Mouse (Mus musculus): ENCODE results near the gene Mrps5. TPM values are rescaled to one million over a fixed set of nuclear protein-coding genes. Genes with fewer than 3 reads are reported as not detected.

Mrps5 gene
- total and polyA plus RNA-seq, 2 experiments from 2014 or later, result 69.7 to 129 TPM

GRCm38 (mm10) chr2:127549711-127550110, 37.3 kb upstream of the Mrps5 start:
- TF ChIP-seq CTCF (IDR thresholded peaks at IDR 0.05; ENCODE audit: low read depth), result no peak
- Histone ChIP-seq H3K36me3 (ENCODE audit: insufficient read depth, low read length) (no peaks in the 10 kb centered on the region), H3K4me1 (ENCODE audit: insufficient read depth, low read length) (no peaks in the 10 kb centered on the region), H3K27me3 (ENCODE audit: insufficient read depth, low read length) (no peaks in the 10 kb centered on the region), H3K4me2 (ENCODE audit: low read depth, low read length) (no peak overlapping the region), H3K4me3 (ENCODE audit: low read length) (no peak overlapping the region), H3K9ac (replicated peaks; ENCODE audit: low read length) (no peak overlapping the region), H3K9me3 (ENCODE audit: low read length) (no peaks in the 10 kb centered on the region), H3K27ac (no peak overlapping the region)
- DNase-seq (ENCODE audit: low spot score) (no peak), ATAC-seq (no peak)

DNA sequence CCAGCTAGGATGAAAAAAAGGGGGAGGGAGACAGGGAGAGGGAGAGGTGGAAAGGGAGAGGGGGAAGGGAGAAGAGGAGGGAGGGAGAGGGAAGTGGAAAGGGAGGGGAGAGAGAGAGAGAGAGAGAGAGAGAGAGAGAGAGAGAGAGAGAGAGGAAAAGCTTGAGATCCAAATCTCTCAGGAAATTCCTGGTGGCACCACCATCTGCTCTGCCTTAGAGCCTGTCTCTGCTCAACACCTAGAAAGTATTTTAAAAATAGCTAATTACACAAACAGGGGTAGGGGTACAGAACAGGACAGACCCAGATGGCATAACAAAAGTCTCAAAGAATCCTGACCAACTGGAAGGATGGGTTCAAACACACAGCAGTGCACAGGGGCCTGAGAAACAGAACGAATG, 36.6 kb upstream of the Mrps5 start:
- Histone ChIP-seq H3K4me1 (ENCODE audit: insufficient read depth, low read length) (no peaks in the 10 kb centered on the region), H3K9ac (replicated peaks; ENCODE audit: low read length) (no peak overlapping the region), H3K9me3 (ENCODE audit: low read length) (no peaks in the 10 kb centered on the region), H3K27me3 (ENCODE audit: insufficient read depth, low read length) (no peaks in the 10 kb centered on the region), H3K27ac (no peak overlapping the region), H3K4me3 (ENCODE audit: low read length) (no peak overlapping the region), H3K36me3 (ENCODE audit: insufficient read depth, low read length) (no peaks in the 10 kb centered on the region), H3K4me2 (ENCODE audit: low read depth, low read length) (no peak overlapping the region)
- TF ChIP-seq CTCF (IDR thresholded peaks at IDR 0.05; ENCODE audit: low read depth), result no peak
- no peak for ATAC-seq
- 88% methylated on average over 1 of the region's 1 CpGs for WGBS
- no peak for DNase-seq (ENCODE audit: low spot score)

DNA sequence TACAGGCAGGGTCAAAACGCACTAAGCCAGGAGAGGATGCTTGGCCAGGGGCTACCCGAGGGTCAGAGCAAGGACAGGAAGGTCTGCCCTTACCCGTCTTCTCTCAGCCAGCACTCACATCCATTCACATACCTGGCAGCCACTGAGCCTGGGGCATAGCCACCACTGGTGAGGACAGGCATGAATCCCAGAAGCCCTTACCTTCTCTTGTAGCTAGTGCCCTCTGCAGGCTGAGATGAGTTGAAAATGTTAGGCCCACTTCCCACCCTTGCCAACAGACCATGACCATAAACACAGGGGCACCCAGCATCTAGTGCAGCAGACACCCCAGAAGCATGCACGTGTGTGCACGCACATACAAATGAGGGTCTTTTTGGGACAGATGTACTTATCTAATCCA, 35.9 kb upstream of the Mrps5 start:
- H3K27me3 ChIP-seq (ENCODE audit: insufficient read depth, low read length), result no peaks in the 10 kb centered on the region
- DNase-seq (ENCODE audit: low spot score) (peak; percentile 72), ATAC-seq (peak; percentile 62)
- no peak overlapping the region for H3K4me3 ChIP-seq (ENCODE audit: low read length)
- H3K27ac ChIP-seq, result no peak overlapping the region
- no peaks in the 10 kb centered on the region for H3K4me1 ChIP-seq (ENCODE audit: insufficient read depth, low read length)
- peak; percentile 71 for TF ChIP-seq CTCF (IDR thresholded peaks at IDR 0.05; ENCODE audit: low read depth)
- 46% methylated on average over 5 of the region's 5 CpGs for WGBS
- no peaks in the 10 kb centered on the region for H3K9me3 ChIP-seq (ENCODE audit: low read length)
- H3K4me2 ChIP-seq (ENCODE audit: low read depth, low read length), result no peak overlapping the region
- H3K9ac ChIP-seq (replicated peaks; ENCODE audit: low read length), result no peak overlapping the region
- H3K36me3 ChIP-seq (ENCODE audit: insufficient read depth, low read length), result no peaks in the 10 kb centered on the region

DNA sequence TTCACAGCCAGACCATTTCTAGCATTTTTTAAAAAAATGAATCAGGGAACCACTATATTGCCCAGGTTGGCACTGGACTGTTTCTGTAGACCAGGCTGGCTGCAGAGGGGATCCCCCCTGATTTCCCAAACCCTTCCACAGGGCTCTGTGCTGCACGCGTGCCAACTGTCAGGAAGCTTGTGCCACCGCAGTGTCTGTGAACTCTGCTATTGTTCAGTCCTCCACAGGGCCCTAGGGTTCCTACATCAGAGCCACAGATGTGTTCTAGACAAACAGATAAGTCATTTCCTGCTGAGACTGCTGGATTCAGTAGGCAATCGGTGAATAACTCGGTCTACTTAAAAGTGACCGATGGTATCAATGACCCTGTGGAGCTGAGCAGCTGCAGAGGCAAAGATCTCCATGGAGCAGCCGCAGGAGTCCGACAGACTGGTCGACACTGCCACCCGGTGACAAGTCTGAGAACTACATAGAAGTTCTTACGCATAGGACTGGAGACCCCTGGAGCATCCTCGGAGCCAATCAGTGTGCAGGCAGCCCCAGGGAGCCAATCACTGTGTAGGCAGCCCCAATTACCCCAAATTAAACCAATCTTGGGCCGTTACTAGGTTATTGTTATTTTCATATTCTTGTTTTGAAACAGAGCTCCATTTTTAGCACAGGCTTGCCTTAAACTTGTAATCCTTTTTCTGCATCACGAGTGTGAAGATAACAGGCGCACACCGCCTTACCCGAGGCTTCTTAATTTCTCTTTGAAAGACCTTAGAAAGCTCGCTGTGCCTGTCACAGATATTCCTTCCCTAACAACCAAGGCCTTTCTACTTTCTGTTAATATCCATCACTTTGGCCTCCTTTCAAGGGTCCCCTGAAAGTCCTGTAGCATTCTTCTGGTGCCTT, 27.7 kb upstream of the Mrps5 start:
- Histone ChIP-seq H3K9ac (replicated peaks; ENCODE audit: low read length) (no peak overlapping the region), H3K27ac (no peak overlapping the region), H3K9me3 (ENCODE audit: low read length) (no peaks in the 10 kb centered on the region), H3K4me1 (ENCODE audit: insufficient read depth, low read length) (peaks cover 5% of the 10 kb centered on the region), H3K4me2 (ENCODE audit: low read depth, low read length) (peak overlapping the region; percentile 50), H3K27me3 (ENCODE audit: insufficient read depth, low read length) (peaks cover 6% of the 10 kb centered on the region; the same call in 1 of the 2 replicates), H3K36me3 (ENCODE audit: insufficient read depth, low read length) (no peaks in the 10 kb centered on the region), H3K4me3 (ENCODE audit: low read length) (peak overlapping the region; percentile 27)
- DNase-seq (ENCODE audit: low spot score), result peak; percentile 96
- 6% methylated on average over 18 of the region's 18 CpGs for WGBS
- TF ChIP-seq CTCF (IDR thresholded peaks at IDR 0.05; ENCODE audit: low read depth), result peak; percentile 94
- ATAC-seq, result peak; percentile 99

GRCm38 (mm10) chr2:127573322-127573721, 13.7 kb upstream of the Mrps5 start:
- Histone ChIP-seq H3K27me3 (ENCODE audit: insufficient read depth, low read length) (no peaks in the 10 kb centered on the region), H3K4me2 (ENCODE audit: low read depth, low read length) (no peak overlapping the region), H3K4me3 (ENCODE audit: low read length) (no peak overlapping the region), H3K9ac (replicated peaks; ENCODE audit: low read length) (no peak overlapping the region), H3K36me3 (ENCODE audit: insufficient read depth, low read length) (peaks cover 15% of the 10 kb centered on the region), H3K9me3 (ENCODE audit: low read length) (peaks cover 5% of the 10 kb centered on the region; the same call in 1 of the 2 replicates), H3K4me1 (ENCODE audit: insufficient read depth, low read length) (no peaks in the 10 kb centered on the region), H3K27ac (no peak overlapping the region)
- TF ChIP-seq CTCF (IDR thresholded peaks at IDR 0.05; ENCODE audit: low read depth), result no peak
- no peak for ATAC-seq
- 73% methylated on average over 1 of the region's 1 CpGs for WGBS
- no peak for DNase-seq (ENCODE audit: low spot score)

DNA sequence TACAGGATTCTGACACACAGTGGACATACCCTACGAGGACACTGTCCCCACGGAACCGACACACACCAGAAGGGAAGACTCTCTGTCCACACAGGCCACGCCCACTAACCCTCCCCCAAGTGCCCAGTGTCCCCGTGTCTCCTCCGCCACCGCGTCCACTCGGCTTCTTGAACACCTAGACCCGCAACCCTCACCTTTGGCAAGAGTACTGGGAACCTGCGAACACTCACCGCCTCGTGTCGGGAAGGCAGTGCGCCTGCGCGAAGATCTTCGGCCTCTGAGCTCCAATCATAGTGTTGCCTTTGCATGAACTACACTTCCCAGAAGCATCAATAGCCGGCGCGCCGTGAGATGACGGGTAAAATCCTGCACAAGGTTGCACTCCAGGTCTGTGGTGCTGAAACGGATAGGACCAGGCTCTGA, 2.6 kb upstream of the Mrps5 start:
- Histone ChIP-seq H3K4me3 (ENCODE audit: low read length) (peak overlapping the region; percentile 60), H3K27ac (peak overlapping the region; percentile 51; the same call in 1 of the 2 replicates), H3K27me3 (ENCODE audit: insufficient read depth, low read length) (no peaks in the 10 kb centered on the region), H3K9me3 (ENCODE audit: low read length) (no peaks in the 10 kb centered on the region), H3K36me3 (ENCODE audit: insufficient read depth, low read length) (no peaks in the 10 kb centered on the region), H3K4me1 (ENCODE audit: insufficient read depth, low read length) (0 out of 2 replicates have a peak, but pooled peaks cover 11% of the 10 kb centered on the region), H3K4me2 (ENCODE audit: low read depth, low read length) (peak overlapping the region; percentile 86), H3K9ac (replicated peaks; ENCODE audit: low read length) (peak overlapping the region; percentile 68)
- under 1% methylated on average over 24 of the region's 24 CpGs for WGBS
- DNase-seq (ENCODE audit: low spot score), result peak; percentile 97
- 0 out of 2 replicates have a peak, but pooled peaks have one; percentile 13 for TF ChIP-seq CTCF (IDR thresholded peaks at IDR 0.05; ENCODE audit: low read depth)
- ATAC-seq, result peak; percentile 90

DNA sequence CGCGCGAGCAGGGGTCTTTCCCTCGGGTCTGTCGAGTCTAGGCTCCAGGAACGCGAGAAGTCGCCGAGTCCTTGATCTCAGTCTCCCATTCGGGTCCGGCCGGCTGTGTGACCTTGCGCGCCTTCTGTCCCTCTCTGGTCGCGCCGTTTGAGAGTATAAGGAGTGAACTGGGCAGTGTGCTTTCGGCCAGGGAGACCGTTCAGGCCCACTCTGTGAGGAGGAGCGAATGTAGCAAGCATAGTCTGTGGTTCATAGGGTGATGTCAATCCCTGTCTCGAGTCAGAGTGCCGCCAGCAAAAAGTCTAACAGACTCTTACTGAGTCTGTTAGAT, 457 bp downstream of the Mrps5 start:
- DNase-seq (ENCODE audit: low spot score) (no peak), ATAC-seq (peak; percentile 28)
- no peaks in the 10 kb centered on the region for H3K27me3 ChIP-seq (ENCODE audit: insufficient read depth, low read length)
- H3K4me1 ChIP-seq (ENCODE audit: insufficient read depth, low read length), result 0 out of 2 replicates have a peak, but pooled peaks cover 11% of the 10 kb centered on the region
- 0% methylated on average over 22 of the region's 22 CpGs for WGBS
- H3K36me3 ChIP-seq (ENCODE audit: insufficient read depth, low read length), result peaks cover 9% of the 10 kb centered on the region; the same call in 1 of the 2 replicates
- peak overlapping the region; percentile 83 for H3K4me2 ChIP-seq (ENCODE audit: low read depth, low read length)
- TF ChIP-seq CTCF (IDR thresholded peaks at IDR 0.05; ENCODE audit: low read depth), result no peak
- H3K4me3 ChIP-seq (ENCODE audit: low read length), result peak overlapping the region; percentile 94
- H3K9me3 ChIP-seq (ENCODE audit: low read length), result no peaks in the 10 kb centered on the region
- H3K9ac ChIP-seq (replicated peaks; ENCODE audit: low read length), result peak overlapping the region; percentile 78
- H3K27ac ChIP-seq, result peak overlapping the region; percentile 96
